Mouse (Mus musculus) kidney, adult 8-10 months (tissue): ENCODE data around the gene Efna4.
A peak's percentile ranks its signal among the peaks of the same experiment; 100 is the strongest.

Source experiments
- DNase-seq, 2 experiments: peaks; one replicate each; pipeline ENCODE4 v3.0.0; 2022

The Efna4 gene

DNA sequence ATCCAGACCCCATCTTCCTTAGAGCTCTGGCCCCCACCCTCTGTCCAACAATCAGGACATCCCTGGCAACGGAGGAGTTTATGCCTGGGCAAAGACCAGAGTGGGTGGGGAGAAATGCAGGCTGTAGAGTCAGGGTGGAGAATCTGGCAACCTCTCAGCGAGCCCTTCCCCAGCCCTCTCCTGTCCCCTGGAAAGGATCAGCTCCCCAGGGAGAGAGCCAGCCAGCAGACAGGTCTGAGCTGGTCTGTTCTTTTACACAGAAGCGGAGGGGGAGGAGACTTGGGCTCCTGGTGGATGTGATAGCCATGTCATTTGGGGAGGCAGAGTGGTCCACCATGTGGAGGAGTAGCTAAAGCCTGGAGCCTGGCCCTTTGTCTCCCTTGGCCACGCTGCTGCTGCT, 9.2 kb downstream of the Efna4 start:
- DNase-seq: no peak

DNA sequence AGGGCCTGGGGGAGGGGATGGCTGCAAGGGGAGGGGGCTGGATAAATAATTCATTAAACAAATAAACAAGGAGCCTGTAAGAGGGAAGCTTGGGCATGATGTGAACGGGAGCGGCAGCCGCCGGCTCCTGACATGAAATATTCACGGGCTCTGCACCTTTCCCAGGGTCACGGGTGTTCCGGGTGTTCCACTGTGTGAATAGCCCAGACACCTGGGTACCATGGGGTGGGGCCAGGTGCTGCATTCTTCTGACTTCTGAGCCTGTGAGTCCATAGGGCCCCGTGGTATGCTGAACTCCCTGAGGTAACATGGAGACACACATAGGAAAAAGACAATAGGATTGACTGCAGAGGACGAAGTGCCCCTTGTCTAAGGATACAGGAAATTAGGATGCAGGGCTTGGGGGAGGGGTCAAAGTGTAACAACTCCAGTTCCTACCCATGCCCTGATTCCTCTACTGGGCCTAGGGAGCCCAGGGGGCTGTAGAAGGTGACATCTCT, 10.4 kb downstream of the Efna4 start:
- DNase-seq: no peak

DNA sequence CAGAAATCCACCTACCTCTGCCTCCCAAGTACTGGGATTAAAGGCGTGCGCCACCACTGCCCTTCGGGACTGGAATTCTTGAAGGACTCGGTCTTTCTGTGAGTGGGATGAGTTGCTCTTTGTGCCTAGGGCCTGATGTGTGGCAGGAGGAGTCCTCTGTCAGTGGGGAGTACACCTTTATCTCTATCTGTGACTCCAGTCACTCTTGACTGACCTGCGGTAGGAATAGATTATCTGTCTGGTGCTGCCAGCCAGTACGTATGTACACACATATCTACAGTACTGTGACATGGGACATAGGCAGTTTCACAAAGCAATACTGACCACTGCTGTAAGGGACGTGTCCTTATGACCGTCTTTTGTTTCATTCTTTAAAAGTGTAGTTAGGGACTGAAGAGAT, 11.9 kb downstream of the Efna4 start:
- DNase-seq: no peak

DNA sequence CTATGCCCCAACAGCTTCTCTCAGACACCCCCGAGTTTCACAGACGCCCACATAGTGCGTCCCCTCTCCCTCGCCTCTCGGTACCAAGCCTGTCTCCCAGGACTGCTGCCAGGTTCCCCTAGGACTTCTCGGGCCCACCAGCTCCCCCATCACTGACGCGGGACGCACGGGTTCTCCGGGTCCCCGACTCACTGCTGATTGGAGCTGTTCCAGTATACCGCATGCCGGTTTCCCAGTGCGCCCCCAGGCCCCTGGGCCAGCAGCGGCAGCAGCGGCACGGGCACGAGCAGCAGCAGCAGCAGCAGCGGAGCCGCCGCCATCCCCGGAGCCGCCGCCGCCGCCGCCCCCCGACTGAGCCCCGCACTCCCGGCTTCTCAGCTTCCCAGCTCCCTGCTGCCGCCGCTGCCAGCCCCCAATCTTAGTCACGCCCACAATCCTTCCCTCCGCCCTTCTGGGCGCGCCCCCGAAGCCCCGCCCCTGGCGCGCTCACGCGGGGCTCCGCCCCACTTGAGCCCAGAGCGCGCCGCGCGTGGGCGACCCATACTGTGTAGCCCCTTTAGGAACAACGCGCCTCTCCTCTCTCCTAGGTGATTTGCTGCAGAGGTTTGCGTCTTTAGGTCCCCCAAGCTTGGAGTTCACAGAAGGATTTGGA, 15.2 kb downstream of the Efna4 start, which contains the start of gene Efna3:
Efna3 (minus strand) TSS at position 452 of the 652 bp plus-strand sequence.
- DNase-seq: peak; percentile 45 to 69

DNA sequence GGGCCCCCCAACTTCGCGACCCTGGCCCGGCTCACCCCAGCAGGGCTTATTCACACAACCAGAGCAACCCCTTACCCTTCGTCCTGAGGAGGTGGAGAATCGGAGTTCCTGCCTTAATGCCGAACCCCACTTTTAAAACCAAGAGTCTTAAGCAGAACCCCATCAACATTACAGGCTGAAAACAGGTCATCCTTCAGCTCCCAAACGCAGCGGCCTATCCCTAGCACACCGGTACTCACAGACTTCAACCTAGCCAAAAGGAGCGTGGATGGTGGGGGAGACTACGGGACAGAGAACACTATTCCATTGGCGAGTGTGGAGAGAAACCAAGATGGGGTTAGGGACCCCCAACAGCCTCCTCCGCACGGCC, 15.7 kb downstream of the Efna4 start:
- no peak for DNase-seq

DNA sequence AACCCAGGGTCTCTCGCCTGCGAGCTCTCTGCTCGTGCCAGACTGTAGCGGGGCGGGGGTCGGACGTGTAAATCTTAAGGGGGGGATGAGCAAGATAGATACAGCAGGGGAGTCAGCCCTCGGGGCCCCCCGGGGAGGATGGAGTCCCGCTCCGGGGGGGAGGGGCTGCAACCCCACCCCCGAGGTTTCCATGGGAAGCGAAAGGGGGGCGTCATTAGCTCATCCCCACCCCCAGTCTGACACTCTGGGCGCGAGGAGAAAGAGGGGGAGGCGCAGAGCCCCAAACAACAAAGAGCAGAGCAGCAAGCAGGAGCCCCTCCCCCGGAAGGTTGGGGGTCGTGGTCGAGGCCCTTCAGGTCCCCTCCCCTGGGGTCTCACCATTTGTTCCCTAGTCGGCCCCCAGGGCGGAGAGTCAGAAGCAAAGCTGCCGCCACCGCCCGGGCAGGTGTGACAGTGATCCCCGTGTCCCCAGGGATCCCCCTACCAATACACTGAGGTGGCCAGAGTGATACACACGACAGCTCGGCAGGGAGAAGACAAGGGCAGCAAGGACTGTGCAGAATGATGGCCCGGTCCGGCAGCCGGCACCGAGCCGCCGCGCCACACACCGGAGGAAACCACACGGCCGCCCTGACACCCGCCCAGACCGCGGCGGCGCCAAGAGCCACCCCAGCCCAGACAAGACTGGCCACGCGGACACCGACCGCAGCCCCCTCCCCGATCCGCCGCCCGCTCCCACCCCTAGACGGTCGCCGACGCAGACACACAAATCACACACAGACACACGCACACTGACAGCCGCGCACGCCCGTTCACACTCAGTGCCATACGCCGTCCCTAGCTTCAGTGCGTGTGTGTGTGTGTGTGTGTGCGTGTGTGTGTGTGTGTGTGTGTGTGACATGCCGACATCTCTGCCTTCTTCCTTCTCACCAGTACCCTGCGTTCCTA, 16.4 kb downstream of the Efna4 start:
- DNase-seq: no peak

DNA sequence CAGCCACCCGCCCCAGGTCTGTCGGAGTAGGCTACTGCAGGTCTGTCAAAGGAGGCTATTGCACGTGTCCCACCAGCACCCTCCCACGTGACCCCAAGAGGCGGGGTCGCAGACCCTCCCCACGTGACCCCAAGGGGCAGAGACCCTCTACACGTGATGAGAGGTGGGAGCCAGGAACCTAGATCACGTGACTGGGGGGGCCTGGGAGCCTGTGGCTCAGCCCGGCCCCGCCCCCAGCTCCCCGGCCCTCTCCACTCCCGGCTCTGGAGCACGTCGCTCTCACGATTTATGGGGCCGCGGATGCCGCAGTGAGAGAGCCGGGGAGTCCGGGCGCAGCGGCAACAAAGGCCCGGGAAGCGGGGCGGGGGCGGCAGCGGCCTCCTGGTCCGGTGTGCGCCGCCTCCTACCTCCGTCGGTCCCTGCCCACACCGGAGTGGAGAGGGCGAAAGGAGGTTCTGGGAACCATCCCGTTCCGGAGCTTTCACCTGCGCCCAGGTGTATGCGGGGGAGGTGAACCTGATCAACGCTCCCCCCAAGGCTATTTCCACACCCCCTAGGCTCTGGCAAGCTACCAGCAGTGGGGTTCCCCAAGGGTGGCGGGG, 17.1 kb downstream of the Efna4 start:
- DNase-seq: no peak

DNA sequence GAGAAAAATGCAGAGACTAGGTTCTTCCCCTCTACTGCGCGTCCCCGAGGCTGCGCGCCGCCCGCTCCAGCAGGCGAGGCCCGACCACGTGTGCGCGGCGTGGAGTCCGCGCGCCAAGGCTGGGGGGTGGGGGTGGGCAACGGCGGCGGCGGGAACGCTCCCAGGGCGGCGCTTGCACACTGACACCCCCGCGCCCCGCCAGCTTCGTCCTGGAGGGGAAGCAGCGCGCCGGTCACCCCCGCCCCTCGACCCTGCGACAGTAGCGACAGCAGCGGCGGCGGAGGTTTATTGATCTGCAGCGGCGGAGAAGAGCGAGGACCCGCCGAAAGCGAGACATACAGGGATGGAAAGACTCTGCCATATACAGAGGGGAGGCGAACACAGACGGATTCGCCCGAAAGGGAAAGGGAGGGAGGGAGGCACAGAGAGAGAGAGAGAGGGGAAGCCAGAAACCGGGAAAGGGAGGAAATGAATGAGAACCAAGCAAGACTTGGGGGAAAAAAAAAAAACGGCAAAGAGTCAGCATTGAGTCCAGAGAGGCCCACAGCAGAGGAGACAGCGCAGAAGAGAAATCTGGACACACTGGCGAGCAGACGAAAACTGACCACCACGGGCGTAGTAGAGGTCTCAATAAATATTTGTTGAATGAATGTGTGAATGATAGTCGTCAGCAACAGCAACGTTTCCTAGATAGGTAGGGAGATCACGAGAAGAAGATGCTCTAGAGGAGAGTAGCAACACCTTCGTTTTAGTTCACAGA, 18.1 kb downstream of the Efna4 start:
- DNase-seq: no peak

DNA sequence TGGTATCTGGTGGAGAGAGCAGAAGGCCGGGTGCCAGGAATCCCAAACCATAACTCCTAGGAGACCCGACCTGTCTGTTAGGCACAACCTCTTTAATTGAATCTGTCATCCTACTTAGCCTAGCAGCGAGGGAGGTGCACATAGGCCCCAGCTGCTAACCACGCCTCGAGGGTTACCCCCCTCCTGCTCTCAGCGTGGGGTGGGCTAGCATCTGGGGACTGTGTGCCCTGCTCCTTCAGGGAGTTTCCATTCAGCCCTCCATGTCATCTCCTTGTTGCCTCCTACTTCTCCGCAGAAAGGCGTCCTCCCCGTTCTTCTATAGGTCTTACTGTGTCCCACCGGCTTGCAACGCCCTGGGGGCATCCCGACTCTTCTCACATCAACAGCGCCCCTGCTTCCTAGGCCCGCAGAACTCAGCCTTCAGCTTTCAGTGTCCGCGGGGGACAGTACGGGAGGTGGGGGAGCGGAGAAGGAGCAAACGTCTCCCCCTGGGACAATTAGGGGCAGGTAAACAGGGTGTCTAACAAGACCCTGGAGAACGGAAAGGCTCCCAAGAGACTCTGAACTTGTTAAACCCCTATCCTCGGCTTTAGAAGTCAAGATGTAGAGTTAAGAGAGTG, 18.7 kb downstream of the Efna4 start:
- DNase-seq: no peak

DNA sequence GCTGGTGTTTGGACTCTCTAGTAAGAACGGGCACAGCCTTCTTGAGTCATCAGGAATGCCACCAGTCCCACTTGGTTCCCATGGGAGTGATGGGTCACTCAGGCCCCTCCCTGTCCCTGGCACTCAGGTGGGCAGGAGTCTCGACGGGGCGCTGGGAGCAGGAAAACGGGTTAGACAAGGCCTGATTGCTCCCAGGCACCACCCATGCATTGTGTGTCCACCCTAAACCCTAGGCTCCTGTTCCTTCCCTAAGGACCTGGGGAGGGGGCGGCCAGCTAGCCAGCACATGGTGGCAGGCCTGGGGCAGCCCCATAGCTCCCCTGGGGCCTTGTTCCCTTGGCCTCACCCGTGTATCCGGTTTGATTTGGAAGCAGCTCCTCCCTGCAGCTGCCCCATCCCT, 19.5 kb downstream of the Efna4 start:
- no peak for DNase-seq

DNA sequence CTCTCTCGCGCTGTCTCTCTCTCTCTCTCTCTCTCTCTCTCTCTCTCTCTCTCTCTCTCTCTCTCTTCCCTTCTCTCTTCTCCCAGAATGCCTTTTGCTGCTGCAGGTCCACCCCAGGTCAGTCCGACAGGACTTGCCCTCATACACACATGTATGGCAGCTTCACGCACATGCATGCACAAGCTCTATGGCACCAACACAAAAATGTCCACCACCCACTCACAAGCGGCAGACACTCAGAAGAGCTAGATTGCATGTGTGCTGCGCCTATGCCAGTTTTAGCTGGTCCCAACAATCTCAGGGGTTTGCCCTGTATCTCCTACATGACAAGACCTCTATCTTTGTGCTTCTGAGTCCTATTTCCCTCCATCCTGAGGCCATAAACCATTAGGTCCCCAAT, 20.6 kb downstream of the Efna4 start:
- no peak for DNase-seq

DNA sequence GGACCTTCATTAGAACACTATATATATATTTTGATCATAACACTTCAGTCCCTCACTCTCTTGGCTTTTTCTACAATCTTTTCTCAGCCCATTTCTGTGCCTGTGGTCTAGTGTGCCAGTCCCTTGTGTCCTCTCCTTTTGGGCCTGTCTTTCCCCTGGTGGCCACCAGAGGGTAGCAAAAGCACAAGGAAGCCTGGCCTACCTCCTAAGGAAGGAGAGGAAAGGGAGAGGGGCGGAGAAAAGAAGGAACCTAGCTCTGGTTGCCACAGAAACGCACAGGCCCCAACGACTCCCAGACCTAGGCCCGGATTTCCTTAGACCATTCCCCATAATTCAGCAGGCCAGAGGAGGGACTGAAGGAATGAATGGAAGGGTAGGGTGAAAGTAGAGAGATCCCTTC, 21.0 kb downstream of the Efna4 start:
- DNase-seq: peak; percentile 82 to 92

DNA sequence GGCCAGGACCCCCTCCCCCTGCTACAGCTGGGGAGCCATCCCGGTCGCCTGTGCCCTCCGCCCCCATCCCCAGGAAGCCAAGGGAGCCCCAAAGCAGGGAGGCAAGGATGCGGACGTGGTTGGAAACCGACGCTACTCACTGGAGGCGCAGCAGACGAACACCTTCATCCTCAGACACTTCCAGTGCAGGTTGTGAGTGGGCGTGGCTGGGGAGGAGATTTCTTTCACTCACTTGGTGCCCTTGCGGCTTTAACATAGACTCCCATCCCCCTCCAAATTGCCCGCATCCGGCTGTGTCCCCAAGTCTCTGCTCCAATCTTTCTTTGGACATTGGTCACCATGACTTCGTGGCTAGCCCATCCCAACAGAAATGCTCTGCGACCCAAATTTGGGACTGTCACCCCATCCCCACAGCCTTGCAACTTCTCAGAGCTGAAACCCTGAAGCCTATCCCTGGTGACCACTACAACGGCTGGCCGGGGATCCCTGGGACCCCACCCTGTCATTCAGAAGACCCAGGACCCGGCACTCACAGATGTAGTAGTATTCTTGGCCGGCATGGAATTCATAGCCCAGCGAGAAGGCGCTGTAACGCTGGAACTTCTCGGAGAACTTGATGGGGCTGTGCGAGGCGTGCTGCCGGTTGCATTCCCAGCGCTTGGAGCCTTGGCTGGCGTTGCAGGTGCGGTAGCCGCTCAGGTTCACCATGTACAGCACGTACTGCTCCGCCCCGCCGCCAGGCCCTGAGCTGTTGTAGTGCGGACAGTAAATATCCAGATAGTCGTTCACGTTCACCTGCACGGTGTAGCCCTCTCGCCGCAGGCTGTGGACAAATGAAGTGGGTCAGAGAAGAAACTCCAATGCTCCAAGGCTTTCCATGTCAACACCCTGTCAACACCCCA, 21.6 kb downstream of the Efna4 start:
- no peak for DNase-seq

DNA sequence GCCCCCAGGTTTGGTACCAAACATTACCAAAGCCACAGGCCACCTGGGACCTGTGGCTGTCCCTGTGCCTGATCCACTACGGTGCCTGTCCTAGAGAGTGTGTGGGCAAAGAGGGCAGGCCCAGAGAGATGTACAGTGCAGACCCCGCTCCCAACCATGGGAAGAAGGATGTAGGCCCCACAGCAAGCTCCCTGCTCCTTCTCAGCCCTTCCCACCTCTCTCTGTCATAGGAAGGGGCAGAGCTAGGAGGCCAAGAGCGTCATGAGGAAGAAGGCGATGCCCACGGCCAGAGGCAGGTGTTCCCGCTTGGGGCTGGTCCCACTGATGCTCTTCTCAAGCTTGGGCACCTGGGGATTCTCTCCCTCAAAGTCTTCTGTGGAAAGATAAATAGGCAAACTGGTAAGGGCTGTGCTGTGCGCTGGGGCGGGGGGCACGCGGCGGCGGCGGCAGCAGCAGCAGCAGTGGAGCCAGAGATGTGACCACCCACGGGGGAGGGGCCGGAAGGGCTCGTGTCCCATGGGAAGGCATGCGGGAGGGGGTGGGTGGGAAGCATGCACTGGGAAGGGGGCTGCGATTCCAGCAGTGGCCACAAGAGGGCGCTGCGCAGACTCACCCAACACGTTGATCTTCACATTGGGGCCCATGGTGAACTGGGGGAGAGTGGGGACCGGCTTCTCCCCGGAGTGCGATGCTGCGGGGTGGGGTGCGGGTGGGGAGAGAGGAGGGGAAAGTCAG, 22.5 kb downstream of the Efna4 start:
- peak; percentile 58 to 80 for DNase-seq

DNA sequence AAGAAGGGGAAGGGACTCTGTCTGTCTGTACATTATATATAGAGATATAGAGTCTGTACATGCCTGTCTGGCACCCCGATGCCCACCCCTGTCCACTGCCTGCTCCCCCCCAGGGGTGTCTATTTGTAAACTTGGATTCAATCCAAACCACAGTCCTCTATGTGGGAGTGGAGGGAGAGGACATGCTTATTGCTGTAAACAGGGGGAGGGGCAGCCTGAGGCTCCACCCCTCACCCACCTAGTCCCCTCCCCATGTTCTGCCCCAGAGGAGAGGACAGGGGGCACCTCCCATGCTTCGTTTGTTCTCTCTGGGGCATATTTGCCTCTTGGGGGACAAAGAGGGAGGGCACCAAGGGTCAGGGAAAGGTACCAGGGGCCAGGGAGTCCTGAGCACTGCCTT, 23.0 kb downstream of the Efna4 start:
- no peak for DNase-seq

DNA sequence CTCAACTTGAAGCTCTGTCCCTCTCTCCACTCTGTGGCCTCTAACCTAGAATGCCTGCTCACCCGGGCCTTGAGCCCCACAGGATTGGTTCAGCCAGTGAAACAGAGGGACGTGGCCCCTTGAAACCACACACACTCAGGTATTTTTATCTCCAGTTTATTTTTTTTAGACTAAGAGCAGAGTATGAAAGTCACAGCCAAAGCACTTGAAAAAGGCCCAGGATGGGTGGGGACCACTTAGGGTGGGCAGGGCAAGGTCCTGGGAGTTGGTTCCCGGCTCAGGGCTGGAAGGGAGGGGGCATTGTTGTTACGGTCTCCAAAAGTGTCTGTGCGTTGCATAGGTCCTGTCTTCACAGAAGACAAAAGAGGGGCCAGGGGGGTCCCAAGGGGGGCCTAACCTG, 23.5 kb downstream of the Efna4 start:
- DNase-seq: no peak

DNA sequence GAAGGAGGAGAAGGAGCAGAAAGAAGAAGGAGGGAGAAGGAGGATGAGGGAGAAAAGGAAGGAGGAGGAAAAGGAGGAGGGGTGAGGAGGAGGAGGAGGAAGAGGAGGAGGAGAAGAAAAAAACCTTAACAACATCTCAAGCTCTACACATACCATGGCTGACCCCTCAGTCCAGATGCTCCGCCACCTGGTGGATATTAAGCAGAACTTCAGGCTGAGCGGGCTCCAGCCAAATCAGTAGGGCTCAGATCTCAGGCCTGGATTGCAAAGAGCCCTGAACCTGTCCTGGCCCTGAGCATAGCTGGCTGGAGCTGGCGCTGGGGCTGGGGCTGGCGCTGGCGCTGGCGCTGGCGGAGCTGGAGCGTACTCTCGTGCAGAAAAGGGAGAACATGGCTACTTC, 29.7 kb downstream of the Efna4 start:
- DNase-seq: peak; percentile 71 to 86

DNA sequence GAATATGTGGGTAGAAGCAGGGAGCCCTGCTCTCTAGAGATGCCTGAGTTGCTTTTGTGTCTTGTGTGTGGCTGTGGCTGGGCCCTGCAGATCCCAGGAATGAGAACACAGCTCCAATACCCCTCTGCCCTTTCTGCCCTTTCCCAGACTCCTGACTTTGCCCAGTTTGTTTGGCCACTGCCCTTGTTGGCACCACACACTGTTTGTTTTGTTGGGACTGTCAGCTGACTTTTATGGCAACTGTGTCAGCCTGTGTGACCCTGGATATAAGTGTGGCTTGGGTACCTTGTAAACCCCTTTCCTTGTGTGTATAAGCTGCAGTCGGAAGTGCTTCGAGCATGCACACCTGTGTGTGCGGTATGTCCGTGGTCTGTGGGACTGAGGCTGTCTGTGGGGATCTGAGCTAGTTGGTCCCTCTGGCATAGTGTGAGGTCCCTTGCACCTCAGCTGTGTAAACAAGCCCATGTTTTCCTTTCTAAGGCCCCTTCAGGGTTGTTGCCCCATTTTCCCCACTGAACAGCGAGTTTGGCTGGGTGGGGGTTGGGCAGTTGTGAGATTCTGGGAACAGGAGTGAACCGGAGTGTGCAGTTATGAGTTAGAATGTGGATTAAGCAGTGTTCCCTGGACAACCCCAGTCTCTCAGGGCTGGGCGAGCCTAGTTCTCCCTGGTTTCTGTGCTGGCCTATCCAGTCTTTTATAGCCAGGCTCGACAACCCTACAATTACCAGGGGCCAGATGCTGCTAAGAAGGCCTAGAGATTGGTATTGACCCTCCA, 32.1 kb downstream of the Efna4 start:
- peak in 1 of 2 experiments; percentile 56 for DNase-seq

DNA sequence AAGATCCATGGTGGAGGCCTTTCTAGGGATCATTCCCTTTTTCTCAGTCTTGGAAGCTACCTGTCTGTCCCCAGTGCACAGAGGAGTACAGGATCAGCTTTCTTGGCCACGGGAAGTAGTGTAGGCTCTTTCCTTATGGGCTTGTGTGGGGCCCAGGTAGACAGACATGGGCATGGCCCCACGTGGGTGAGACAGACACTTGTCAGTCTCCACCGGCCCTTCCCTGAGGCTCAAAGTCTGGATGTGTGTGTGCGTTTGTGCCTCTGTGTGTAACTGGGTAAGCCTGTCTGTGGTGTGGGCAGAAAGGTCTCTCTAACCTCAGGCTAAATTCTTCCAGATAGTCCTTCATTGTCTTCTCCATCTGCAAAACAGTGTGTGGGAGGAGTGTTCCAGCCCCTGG, 32.7 kb downstream of the Efna4 start:
- no peak for DNase-seq

DNA sequence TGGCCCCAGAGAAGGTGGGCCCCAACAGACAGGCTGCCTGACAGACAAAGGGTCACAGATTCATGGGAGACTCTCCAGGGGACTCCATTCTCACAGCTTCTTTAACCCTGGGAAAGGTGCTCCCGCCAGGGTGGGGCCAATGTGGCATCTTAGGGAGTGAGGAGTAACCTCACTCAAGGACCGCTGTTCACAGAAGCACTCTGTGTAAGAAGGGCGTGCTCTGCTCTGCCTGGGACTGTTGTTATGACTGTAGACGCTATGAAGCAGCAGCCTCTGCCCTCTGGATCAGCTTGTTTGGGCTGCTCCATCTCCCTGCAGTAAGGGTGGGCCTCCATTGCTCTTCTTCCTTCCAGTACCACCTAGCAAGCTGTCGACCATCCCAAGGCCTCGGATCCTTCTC, 33.4 kb downstream of the Efna4 start:
- no peak for DNase-seq
